Mouse (Mus musculus) neural tube, embryonic 15.5 days (tissue): ENCODE results near the gene Gpr135. TPM values are rescaled to one million over a fixed set of nuclear protein-coding genes. Genes with fewer than 3 reads are reported as not detected.
"Not testable (repeated sequence)": the region's sequence is repeated elsewhere in the genome, so short reads cannot be mapped to it uniquely, and the experiment has no call there.

Source experiments
- ATAC-seq: fragments of 200-750 bp; cut with Nextera tagmentation; 2 replicates; pipeline ENCODE4 v1.8.0; 2017; ENCODE audit warnings: mild to moderate bottlenecking, moderate TSS enrichment, moderate library complexity; ENCODE audit not compliant: low FRiP score
- H3K27ac ChIP-seq: fragments of 300-500 bp; sonication (generic); replicated peaks from 2 replicates; pipeline ENCODE4 v1.5.1; 2015; ENCODE audit warnings: mild to moderate bottlenecking, inconsistent platforms
- H3K27me3 ChIP-seq: fragments of 300-500 bp; sonication (generic); replicated peaks from 2 replicates; pipeline ENCODE4 v1.6.1; 2015; ENCODE audit warnings: inconsistent platforms
- H3K36me3 ChIP-seq: fragments of 300-500 bp; sonication (generic); 2 replicates; pipeline ENCODE4 v1.6.1; 2015; ENCODE audit warnings: inconsistent platforms
- H3K4me1 ChIP-seq: fragments of 300-500 bp; sonication (generic); 2 replicates; pipeline ENCODE4 v1.6.1; 2015; ENCODE audit warnings: inconsistent platforms
- H3K4me2 ChIP-seq: fragments of 300-500 bp; sonication (generic); 2 replicates; pipeline ENCODE4 v1.6.1; 2015; ENCODE audit warnings: inconsistent platforms, mild to moderate bottlenecking, moderate library complexity
- H3K4me3 ChIP-seq: fragments of 300-500 bp; sonication (generic); replicated peaks from 2 replicates; pipeline ENCODE4 v1.5.1; 2015; ENCODE audit warnings: mild to moderate bottlenecking, inconsistent platforms
- H3K9ac ChIP-seq: fragments of 300-500 bp; sonication (generic); replicated peaks from 2 replicates; pipeline ENCODE4 v1.6.1; 2015; ENCODE audit warnings: mild to moderate bottlenecking, inconsistent platforms
- H3K9me3 ChIP-seq: fragments of 300-500 bp; sonication (generic); replicated peaks from 2 replicates; pipeline ENCODE4 v1.6.1; 2016; ENCODE audit warnings: inconsistent platforms
- WGBS: fragments of 180-500 bp; shearing (Covaris S2); methylation state at CpG from one replicate; pipeline ENCODE4 v1.1.7; 2015; ENCODE audit warnings: mixed read lengths; 5-methylcytosine and 5-hydroxymethylcytosine counted together
- polyA plus RNA-seq: library from polyadenylated mRNA; unstranded; fragments of >200 nt; fragmentation: Nextera tagmentation; extraction: Ambion mirVana; gene quantifications from 2 replicates; pipeline ENCODE4 v1.2.1, GENCODE M21; 2015

The Gpr135 gene
- polyA plus RNA-seq, 1 experiment from 2014 or later: 8.1 TPM

DNA sequence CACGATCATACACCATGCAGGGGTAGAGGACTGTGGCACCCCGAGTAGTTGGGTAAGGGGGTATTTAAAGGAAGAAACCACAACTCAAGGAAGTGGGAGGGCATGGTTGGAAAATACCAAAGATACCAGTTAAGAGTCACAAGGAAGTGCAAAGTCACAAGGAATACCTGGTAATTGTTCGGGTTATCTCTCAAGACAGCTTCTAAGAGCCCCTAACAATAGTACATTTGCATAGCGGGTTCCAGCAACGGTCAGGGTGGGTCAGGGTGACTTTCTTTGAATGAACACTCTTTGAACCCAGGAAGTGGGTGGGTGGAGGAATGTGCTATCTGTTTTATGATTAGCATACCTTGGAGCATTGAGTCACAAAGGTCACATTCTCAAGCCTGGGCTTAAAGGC, 20.8 kb downstream of the Gpr135 start:
- not testable (repeated sequence) for H3K36me3 ChIP-seq, H3K9me3 ChIP-seq, H3K4me2 ChIP-seq, H3K4me1 ChIP-seq, ATAC-seq, H3K4me3 ChIP-seq, H3K9ac ChIP-seq, H3K27me3 ChIP-seq, H3K27ac ChIP-seq
- 87% methylated on average over 5 of the region's 5 CpGs for WGBS

DNA sequence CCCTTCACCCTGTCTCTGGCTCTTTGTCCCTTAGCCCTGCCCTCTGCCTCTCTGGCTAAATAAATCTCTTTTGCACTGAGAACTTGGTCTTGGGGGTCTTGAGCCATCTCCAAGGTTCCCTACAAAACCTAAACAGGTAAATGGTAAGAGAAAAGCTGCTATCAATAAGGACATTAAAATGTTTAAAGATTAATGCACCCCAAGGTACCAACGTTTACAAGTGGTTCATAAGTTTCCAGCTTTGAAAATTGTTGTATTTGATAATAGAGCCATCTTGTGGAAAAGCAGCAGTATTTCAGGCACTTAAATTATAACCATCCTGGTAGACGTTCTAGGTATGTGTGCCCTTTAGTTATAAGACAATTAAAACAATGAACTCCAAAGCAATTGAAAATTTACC, 23.4 kb downstream of the Gpr135 start:
- Histone ChIP-seq H3K36me3 (no peaks in the 10 kb centered on the region), H3K9ac (no peak overlapping the region), H3K4me2 (no peak overlapping the region), H3K27me3 (no peaks in the 10 kb centered on the region), H3K9me3 (no peaks in the 10 kb centered on the region), H3K4me1 (no peaks in the 10 kb centered on the region), H3K4me3 (no peak overlapping the region), H3K27ac (no peak overlapping the region)
- WGBS: 4% methylated on average over 2 of the region's 2 CpGs
- ATAC-seq: no peak

DNA sequence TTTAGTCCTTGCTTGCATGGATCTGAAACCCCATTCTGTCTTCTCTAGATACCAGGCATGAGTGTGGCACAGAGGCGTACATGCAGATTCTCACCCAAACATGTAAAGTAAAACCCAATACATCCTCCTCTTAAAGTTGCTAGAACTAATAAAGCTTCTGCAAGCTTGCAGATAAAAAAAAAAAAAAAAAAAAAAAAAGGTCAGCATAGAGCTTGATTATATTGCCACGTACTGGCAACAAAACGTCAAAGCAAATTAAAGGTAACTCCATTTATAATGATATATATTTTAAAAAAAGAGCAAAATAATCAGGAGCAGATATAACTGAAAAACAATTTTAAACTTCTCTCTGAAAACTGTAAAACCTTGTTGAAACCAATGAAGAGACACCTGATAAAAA, 29.7 kb downstream of the Gpr135 start:
- H3K9ac ChIP-seq: no peak overlapping the region
- H3K4me1 ChIP-seq: no peaks in the 10 kb centered on the region
- no peak overlapping the region for H3K4me2 ChIP-seq
- ATAC-seq: no peak
- H3K27ac ChIP-seq: no peak overlapping the region
- 94% methylated on average over 3 of the region's 3 CpGs for WGBS
- H3K9me3 ChIP-seq: no peaks in the 10 kb centered on the region
- no peak overlapping the region for H3K4me3 ChIP-seq
- no peaks in the 10 kb centered on the region for H3K36me3 ChIP-seq
- no peaks in the 10 kb centered on the region for H3K27me3 ChIP-seq

DNA sequence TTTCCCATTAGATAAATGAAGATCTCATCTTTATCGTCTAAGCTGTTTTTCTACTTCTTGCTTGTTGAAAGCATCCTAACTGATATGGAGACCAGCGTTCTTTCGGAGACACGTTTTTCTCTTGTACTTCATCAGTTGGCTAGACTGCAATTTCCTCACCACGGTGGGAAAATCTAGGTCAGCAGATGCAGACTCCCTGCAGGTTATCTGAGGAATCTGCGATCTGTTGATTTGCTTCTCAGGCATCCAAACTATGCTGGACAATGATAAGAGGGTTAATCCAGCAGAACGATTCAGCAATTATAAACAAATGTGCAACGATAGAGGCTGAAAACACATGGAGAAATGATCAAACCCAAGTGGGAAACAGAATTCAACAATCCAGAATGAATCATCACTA, 31.4 kb downstream of the Gpr135 start:
- no peaks in the 10 kb centered on the region for H3K4me1 ChIP-seq
- no peaks in the 10 kb centered on the region for H3K9me3 ChIP-seq
- WGBS: 87% methylated on average over 8 of the region's 8 CpGs
- H3K4me2 ChIP-seq: no peak overlapping the region
- no peak for ATAC-seq
- no peak overlapping the region for H3K4me3 ChIP-seq
- H3K27me3 ChIP-seq: no peaks in the 10 kb centered on the region
- no peak overlapping the region for H3K27ac ChIP-seq
- no peaks in the 10 kb centered on the region for H3K36me3 ChIP-seq
- H3K9ac ChIP-seq: no peak overlapping the region

DNA sequence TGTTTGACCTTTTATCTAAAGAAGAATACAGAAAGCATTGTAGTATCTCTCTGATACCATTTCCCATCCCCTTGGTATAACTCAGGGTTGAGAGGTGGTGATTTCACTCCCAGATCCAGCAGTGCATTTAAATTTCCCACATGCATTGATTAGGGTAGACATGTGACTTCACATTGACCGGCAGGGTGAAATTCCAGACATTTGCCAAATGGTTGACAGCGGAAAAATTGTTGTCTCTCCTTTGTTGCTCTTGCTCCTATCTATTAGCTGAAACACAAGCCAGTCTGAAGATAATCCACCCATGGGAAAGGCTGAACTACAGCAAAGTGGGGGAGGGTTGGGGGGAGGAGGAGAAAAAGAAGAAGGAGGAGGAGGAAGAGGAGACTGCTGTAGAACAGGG, 32.1 kb downstream of the Gpr135 start:
- H3K4me3 ChIP-seq: no peak overlapping the region
- no peak overlapping the region for H3K4me2 ChIP-seq
- no peaks in the 10 kb centered on the region for H3K9me3 ChIP-seq
- WGBS: 62% methylated on average over 2 of the region's 2 CpGs
- H3K36me3 ChIP-seq: no peaks in the 10 kb centered on the region
- no peak for ATAC-seq
- H3K9ac ChIP-seq: no peak overlapping the region
- H3K27me3 ChIP-seq: no peaks in the 10 kb centered on the region
- no peaks in the 10 kb centered on the region for H3K4me1 ChIP-seq
- H3K27ac ChIP-seq: no peak overlapping the region

DNA sequence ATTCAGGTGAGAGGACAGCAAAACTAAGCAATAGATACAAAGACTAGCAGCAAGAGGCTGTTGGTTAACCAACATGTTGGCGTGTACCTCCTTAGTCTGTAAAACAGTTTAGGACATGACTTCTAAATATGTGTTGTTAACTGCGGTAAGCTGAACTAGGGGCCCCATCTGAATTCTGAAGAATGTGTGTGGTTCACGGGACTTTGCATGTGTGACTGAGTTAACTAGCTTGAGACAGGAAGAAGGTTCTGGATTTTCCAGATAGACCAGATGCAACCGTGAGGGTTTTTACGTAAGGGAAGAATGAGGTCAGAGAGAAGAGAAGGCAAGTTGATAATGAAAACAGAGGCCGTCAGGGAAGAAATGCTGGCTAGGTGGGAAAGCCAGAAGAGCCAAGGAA, 33.9 kb downstream of the Gpr135 start:
- WGBS: 91% methylated on average over 6 of the region's 6 CpGs
- no peaks in the 10 kb centered on the region for H3K9me3 ChIP-seq
- H3K27me3 ChIP-seq: no peaks in the 10 kb centered on the region
- no peak overlapping the region for H3K4me2 ChIP-seq
- H3K9ac ChIP-seq: no peak overlapping the region
- H3K4me1 ChIP-seq: no peaks in the 10 kb centered on the region
- no peak overlapping the region for H3K4me3 ChIP-seq
- H3K36me3 ChIP-seq: no peaks in the 10 kb centered on the region
- H3K27ac ChIP-seq: no peak overlapping the region
- ATAC-seq: no peak

DNA sequence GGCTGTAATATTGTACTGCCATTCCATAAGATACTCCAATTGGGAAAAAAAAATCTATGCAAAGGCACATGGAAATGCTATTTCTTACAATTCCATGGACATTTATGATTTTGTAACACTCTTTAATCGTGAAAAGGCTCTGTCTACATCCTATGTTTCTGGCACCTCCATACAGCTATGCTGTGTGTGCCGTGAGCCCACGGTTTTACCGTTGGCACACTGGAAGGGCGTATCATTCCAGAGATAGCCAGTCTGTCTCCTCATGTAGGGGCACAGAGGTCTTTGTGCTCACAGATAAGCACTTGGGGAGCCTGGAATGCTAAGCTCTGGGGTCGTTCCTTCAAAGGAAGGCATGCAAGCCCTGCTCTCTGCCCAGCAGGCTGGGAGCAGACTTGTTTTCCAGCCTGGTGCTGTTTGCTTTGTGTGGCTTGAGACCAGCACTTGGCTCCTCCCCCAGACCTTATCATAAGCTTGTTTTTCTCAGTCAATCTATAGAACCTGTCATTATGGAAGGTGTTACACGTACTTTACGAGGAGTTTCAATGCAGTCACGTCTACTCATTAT, 34.7 kb downstream of the Gpr135 start:
- ATAC-seq: no peak
- 80% methylated on average over 9 of the region's 9 CpGs for WGBS
- no peaks in the 10 kb centered on the region for H3K4me1 ChIP-seq

DNA sequence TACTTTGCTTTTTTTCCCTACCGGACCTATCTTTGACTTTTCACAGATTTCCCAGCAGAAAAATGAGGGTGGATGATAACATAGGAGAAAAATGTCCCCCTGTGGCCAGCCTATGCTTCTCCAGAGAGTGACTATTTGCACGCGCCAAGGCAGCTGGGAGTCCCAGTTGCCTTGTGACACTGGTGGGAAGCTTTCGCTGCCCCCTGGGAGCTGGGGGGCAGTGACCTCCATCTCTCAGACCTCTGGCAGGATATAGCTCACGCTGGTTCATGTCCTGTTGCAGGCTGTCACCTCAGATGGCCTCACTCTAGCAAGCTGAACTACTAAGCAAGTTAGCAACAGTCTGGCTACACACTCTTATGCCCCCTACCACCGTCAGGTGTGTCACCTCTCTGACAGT, 39.1 kb downstream of the Gpr135 start:
- Histone ChIP-seq H3K9me3 (no peaks in the 10 kb centered on the region), H3K4me2 (no peak overlapping the region), H3K36me3 (no peaks in the 10 kb centered on the region), H3K27me3 (no peaks in the 10 kb centered on the region), H3K27ac (no peak overlapping the region), H3K9ac (no peak overlapping the region), H3K4me1 (no peaks in the 10 kb centered on the region), H3K4me3 (no peak overlapping the region)
- no peak for ATAC-seq
- 92% methylated on average over 6 of the region's 6 CpGs for WGBS

More for the DNA sequence above, 34.7 kb downstream of the Gpr135 start:
- Histone ChIP-seq H3K9ac (no peak overlapping the region), H3K27ac (no peak overlapping the region), H3K36me3 (no peaks in the 10 kb centered on the region), H3K9me3 (no peaks in the 10 kb centered on the region), H3K27me3 (no peaks in the 10 kb centered on the region), H3K4me3 (no peak overlapping the region), H3K4me2 (no peak overlapping the region)

DNA sequence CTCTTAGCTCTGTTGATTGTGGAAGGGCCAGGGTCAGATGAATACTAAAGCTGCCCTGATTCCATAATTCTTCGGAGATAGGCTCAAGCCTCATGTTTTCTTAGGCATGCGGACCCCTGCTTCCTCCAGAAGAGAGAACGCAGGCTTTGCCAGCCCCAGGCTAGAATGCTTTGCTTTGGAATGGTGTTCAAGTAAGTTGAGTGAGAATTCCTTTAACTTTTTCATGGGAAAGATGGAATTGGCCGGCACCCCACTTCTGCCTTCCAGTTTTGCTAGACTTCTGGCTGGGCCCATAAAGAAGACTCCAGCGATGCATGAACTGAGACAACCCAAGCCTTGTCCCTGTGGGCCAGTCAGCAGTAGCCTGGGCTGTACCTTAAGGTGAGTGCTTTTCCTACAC, 39.8 kb downstream of the Gpr135 start:
- Histone ChIP-seq H3K4me2 (no peak overlapping the region), H3K4me3 (no peak overlapping the region), H3K27me3 (no peaks in the 10 kb centered on the region), H3K27ac (no peak overlapping the region), H3K9ac (no peak overlapping the region), H3K9me3 (no peaks in the 10 kb centered on the region), H3K36me3 (no peaks in the 10 kb centered on the region), H3K4me1 (no peaks in the 10 kb centered on the region)
- WGBS: 91% methylated on average over 5 of the region's 5 CpGs
- ATAC-seq: no peak

DNA sequence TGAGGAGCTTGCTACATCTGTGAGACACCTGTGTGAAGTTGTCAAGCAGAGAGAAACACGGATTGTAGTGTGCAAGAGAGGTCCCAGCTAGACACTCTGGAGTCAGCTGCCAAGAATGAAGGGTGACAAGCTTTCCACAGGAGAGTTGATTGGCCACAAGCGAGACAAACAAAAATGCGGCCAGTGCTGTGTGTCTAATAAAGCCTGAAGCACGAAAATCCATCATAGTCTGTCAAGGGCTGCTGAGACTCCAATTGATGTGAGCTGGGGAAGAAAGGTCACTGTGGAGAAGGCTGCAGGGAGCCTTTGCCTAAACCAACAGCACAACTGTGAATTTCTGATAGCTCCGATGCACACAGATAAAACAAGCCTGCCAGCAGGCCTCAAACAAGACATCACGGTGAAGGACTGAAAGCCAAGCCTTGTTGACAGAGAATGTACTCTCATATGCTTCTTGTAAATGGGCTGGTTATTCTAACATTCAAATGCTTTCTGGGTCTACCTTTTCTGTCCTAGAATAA, 45.6 kb downstream of the Gpr135 start:
- Histone ChIP-seq H3K9ac (no peak overlapping the region), H3K27ac (no peak overlapping the region), H3K4me1 (peaks cover 3% of the 10 kb centered on the region; the same call in 1 of the 2 replicates), H3K4me3 (no peak overlapping the region), H3K27me3 (no peaks in the 10 kb centered on the region), H3K9me3 (no peaks in the 10 kb centered on the region), H3K4me2 (no peak overlapping the region), H3K36me3 (no peaks in the 10 kb centered on the region)
- 48% methylated on average over 6 of the region's 6 CpGs for WGBS
- no peak for ATAC-seq

DNA sequence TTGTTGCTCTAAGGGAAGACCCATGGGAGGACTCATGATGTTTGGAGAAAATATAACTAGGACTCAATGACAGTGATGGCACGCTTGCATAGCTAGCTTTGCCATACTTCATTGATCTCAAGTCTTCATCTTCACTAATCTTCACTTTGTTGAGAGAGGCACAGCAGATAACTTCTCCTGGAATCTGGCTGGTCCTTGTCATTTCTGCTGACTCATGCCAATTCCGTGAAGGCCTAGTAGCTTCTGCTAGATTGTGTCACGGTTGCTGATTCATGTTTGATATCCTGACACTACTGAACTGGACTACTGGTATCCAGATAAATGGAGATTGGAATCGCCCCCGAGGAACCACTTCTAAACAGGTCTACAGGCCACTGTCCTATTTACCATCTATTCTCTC, 47.4 kb downstream of the Gpr135 start:
- Histone ChIP-seq H3K4me1 (peaks cover 3% of the 10 kb centered on the region; the same call in 1 of the 2 replicates), H3K4me2 (no peak overlapping the region), H3K9ac (no peak overlapping the region), H3K9me3 (no peaks in the 10 kb centered on the region), H3K27me3 (no peaks in the 10 kb centered on the region), H3K4me3 (no peak overlapping the region), H3K27ac (no peak overlapping the region), H3K36me3 (no peaks in the 10 kb centered on the region)
- no peak for ATAC-seq
- 99% methylated on average over 5 of the region's 5 CpGs for WGBS

DNA sequence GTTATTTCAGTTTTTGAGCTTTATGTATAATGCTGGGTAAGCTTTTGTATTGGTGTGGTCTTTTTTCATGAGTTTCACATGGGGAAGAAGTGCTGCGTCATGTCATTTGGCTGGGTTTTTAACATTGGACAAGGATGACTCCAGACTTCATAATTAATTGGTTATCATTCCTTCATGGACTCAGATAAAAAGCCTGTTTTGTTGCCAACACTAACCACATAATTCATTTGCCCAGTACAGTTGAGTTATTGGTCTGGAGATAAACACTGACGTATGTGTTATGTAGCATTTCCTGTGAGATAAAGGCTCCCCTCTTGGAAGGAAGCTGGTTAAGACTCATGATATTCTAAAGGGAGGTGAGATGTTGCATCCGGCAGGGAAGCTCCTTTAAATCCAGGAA, 48.1 kb downstream of the Gpr135 start:
- Histone ChIP-seq H3K4me2 (no peak overlapping the region), H3K4me1 (peaks cover 3% of the 10 kb centered on the region; the same call in 1 of the 2 replicates), H3K9ac (no peak overlapping the region), H3K9me3 (no peaks in the 10 kb centered on the region), H3K27me3 (no peaks in the 10 kb centered on the region), H3K27ac (no peak overlapping the region), H3K36me3 (no peaks in the 10 kb centered on the region), H3K4me3 (no peak overlapping the region)
- no peak for ATAC-seq
- 95% methylated on average over 3 of the region's 3 CpGs for WGBS

DNA sequence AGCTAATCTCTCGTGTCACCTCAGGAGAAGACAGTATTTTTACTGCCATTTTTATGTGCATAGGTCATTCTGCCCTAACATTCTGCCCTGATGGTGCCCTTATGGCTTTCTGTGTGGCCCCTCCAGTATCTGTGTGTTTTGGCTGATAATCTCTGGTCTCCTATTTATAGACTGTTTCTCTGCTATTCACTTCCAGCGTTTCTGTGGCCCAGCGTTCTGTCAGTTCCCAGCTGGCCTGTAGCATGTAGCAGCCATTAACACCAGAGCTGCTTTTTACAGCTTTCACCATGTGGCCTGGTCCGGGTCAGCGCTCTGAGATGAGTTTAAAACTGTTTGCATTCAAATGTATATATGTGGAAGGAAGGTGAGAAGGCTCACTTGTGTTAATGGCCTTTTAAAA, 49.4 kb downstream of the Gpr135 start:
- ATAC-seq: no peak

More for the DNA sequence above, 49.4 kb downstream of the Gpr135 start:
- Histone ChIP-seq H3K27me3 (no peaks in the 10 kb centered on the region), H3K4me2 (no peak overlapping the region), H3K27ac (no peak overlapping the region), H3K9ac (no peak overlapping the region), H3K36me3 (no peaks in the 10 kb centered on the region), H3K9me3 (no peaks in the 10 kb centered on the region), H3K4me1 (peaks cover 3% of the 10 kb centered on the region; the same call in 1 of the 2 replicates), H3K4me3 (no peak overlapping the region)
- WGBS: 44% methylated on average over 5 of the region's 5 CpGs
